Mouse (Mus musculus) embryo, embryonic 10.5 days (tissue): ENCODE data around the gene Eapp.
"Not testable (repeated sequence)": the region's sequence is repeated elsewhere in the genome, so short reads cannot be mapped to it uniquely, and the experiment has no call there.

Experiments used
- DNase-seq: peaks from one replicate; pipeline ENCODE4 v3.0.0-alpha.2; 2015; ENCODE audit warnings: low spot score

Eapp gene

GRCm38 (mm10) chr12:54683182-54683581 lies 12.5 kb downstream of the Eapp start:
- peak; percentile 45 for DNase-seq

- no peak for DNase-seq
Observed at GRCm38 (mm10) chr12:54676709-54677108, 19.0 kb downstream of the Eapp start.

- DNase-seq: no peak
Observed at GRCm38 (mm10) chr12:54675396-54675795, 20.3 kb downstream of the Eapp start.

GRCm38 (mm10) chr12:54671262-54671661 lies 24.4 kb downstream of the Eapp start:
- no peak for DNase-seq

GRCm38 (mm10) chr12:54668141-54668540 lies 27.6 kb downstream of the Eapp start:
- no peak for DNase-seq

- no peak for DNase-seq
Observed at GRCm38 (mm10) chr12:54665526-54665925, 30.2 kb downstream of the Eapp start.

GRCm38 (mm10) chr12:54661470-54661869 lies 34.2 kb downstream of the Eapp start:
- DNase-seq: not testable (repeated sequence)

- no peak for DNase-seq
Observed at GRCm38 (mm10) chr12:54659901-54660300, 35.8 kb downstream of the Eapp start.

- DNase-seq: no peak
Observed at GRCm38 (mm10) chr12:54658425-54659092, 37.1 kb downstream of the Eapp start.

GRCm38 (mm10) chr12:54657951-54658350 lies 37.7 kb downstream of the Eapp start:
- DNase-seq: no peak

GRCm38 (mm10) chr12:54657226-54657625 lies 38.5 kb downstream of the Eapp start:
- DNase-seq: no peak

- peak; percentile 96 for DNase-seq
Observed at GRCm38 (mm10) chr12:54656396-54657171, 39.1 kb downstream of the Eapp start, which contains the start of gene Sptssa. Gene Sptssa, minus strand, starts transcription at chr12:54656573.

GRCm38 (mm10) chr12:54656039-54656395 lies 39.7 kb downstream of the Eapp start:
- DNase-seq: peak; percentile 75

- peak; percentile 39 for DNase-seq
Observed at GRCm38 (mm10) chr12:54655292-54656038, 40.2 kb downstream of the Eapp start.

- peak; percentile 31 for DNase-seq
Observed at GRCm38 (mm10) chr12:54654741-54655140, 41.0 kb downstream of the Eapp start.

GRCm38 (mm10) chr12:54654141-54654540 lies 41.6 kb downstream of the Eapp start:
- DNase-seq: no peak

GRCm38 (mm10) chr12:54652346-54652745 lies 43.4 kb downstream of the Eapp start:
- DNase-seq: no peak

GRCm38 (mm10) chr12:54651820-54652219 lies 43.9 kb downstream of the Eapp start:
- DNase-seq: no peak

- peak; percentile 60 for DNase-seq
Observed at GRCm38 (mm10) chr12:54651158-54651557, 44.5 kb downstream of the Eapp start.

- no peak for DNase-seq
Observed at GRCm38 (mm10) chr12:54644947-54645346, 50.8 kb downstream of the Eapp start.

- no peak for DNase-seq
Observed at GRCm38 (mm10) chr12:54643320-54643892, 52.3 kb downstream of the Eapp start.

GRCm38 (mm10) chr12:54641374-54641773 lies 54.3 kb downstream of the Eapp start:
- DNase-seq: no peak
